Mouse (Mus musculus) liver, embryonic 16.5 days (tissue): ENCODE results near the gene Lipn. TPM values are rescaled to one million over a fixed set of nuclear protein-coding genes. Genes with fewer than 3 reads are reported as not detected.

Experiments
- ATAC-seq: fragments of 200-750 bp; cut with Nextera tagmentation; 2 replicates; pipeline ENCODE4 v1.8.0; 2017; ENCODE audit warnings: low read depth, mild to moderate bottlenecking, moderate number of reproducible peaks, moderate library complexity
- H3K27ac ChIP-seq: fragments of 300-500 bp; sonication (generic); 2 replicates; pipeline ENCODE4 v1.5.1; 2014; ENCODE audit warnings: mild to moderate bottlenecking, low read length
- H3K27me3 ChIP-seq: fragments of 300-500 bp; sonication (generic); 2 replicates; pipeline ENCODE4 v1.6.1; 2014; ENCODE audit warnings: low read depth, low read length, mixed read lengths; ENCODE audit not compliant: control insufficient read depth, insufficient read depth
- H3K36me3 ChIP-seq: fragments of 300-500 bp; sonication (generic); 2 replicates; pipeline ENCODE4 v1.6.1; 2014; ENCODE audit warnings: mild to moderate bottlenecking; ENCODE audit not compliant: control insufficient read depth, insufficient read depth
- H3K4me1 ChIP-seq: fragments of 300-500 bp; sonication (generic); 2 replicates; pipeline ENCODE4 v1.6.1; 2014; ENCODE audit warnings: low read depth, low read length, mixed read lengths; ENCODE audit not compliant: control insufficient read depth
- H3K4me2 ChIP-seq: fragments of 300-500 bp; sonication (generic); 2 replicates; pipeline ENCODE4 v1.6.1; 2014; ENCODE audit warnings: low read depth, low read length, mixed read lengths
- H3K4me3 ChIP-seq: fragments of 300-500 bp; sonication (generic); 2 replicates; pipeline ENCODE4 v1.5.1; 2014; ENCODE audit warnings: low read depth, mild to moderate bottlenecking, low read length
- H3K9ac ChIP-seq: fragments of 300-500 bp; sonication (generic); 2 replicates; pipeline ENCODE4 v1.6.1; 2014; ENCODE audit warnings: low read depth, low read length
- H3K9me3 ChIP-seq: fragments of 300-500 bp; sonication (generic); replicated peaks from 2 replicates; pipeline ENCODE4 v1.6.1; 2016; ENCODE audit warnings: low read length; ENCODE audit not compliant: control insufficient read depth
- WGBS: fragments of 180-500 bp; shearing (Covaris S2); extraction: QIAGEN DNeasy Blood & Tissue Kit; methylation state at CpG from one replicate; pipeline ENCODE4 v1.1.7; 2014; ENCODE audit not compliant: insufficient replicate concordance; 5-methylcytosine and 5-hydroxymethylcytosine counted together
- microRNA-seq: library from miRNA; unstranded; fragments of <30 nt; microRNA quantifications from one replicate; pipeline ENCODE4, GENCODE M21; 2016
- polyA plus RNA-seq: library from polyadenylated mRNA; unstranded; fragments of >200 nt; fragmentation: Nextera tagmentation; extraction: Ambion mirVana; gene quantifications from 2 replicates; pipeline ENCODE4 v1.2.1, GENCODE M21; 2015

Gene Lipn
- polyA plus RNA-seq, 1 experiment from 2014 or later, result not detected

DNA sequence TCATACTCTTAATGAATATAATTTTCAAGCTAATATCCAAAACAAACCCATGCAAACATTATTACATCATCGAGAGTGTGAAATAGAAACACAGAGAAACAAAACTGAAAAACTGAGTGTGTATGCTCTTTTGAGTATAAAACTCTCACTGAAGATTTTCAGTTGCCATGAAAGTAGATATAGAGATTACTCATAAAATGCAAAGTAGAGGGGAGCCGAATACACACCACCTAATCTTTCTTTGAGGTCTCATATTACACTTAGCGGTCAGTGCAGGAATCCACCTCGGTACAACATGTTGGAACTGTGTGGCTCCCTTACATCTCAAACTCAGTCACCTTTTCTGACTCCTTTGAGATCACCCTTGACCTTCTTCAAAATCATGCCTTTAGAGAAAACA lies 52.5 kb downstream of the Lipn start:
- H3K36me3 ChIP-seq, result no peaks in the 10 kb centered on the region
- H3K9me3 ChIP-seq, result no peaks in the 10 kb centered on the region
- H3K4me2 ChIP-seq, result no peak overlapping the region
- H3K4me1 ChIP-seq, result no peaks in the 10 kb centered on the region
- H3K4me3 ChIP-seq, result no peak overlapping the region
- H3K27me3 ChIP-seq, result no peaks in the 10 kb centered on the region
- H3K9ac ChIP-seq, result no peak overlapping the region
- no peak for ATAC-seq
- no peak overlapping the region for H3K27ac ChIP-seq
- 58% methylated on average over 4 of the region's 4 CpGs for WGBS

DNA sequence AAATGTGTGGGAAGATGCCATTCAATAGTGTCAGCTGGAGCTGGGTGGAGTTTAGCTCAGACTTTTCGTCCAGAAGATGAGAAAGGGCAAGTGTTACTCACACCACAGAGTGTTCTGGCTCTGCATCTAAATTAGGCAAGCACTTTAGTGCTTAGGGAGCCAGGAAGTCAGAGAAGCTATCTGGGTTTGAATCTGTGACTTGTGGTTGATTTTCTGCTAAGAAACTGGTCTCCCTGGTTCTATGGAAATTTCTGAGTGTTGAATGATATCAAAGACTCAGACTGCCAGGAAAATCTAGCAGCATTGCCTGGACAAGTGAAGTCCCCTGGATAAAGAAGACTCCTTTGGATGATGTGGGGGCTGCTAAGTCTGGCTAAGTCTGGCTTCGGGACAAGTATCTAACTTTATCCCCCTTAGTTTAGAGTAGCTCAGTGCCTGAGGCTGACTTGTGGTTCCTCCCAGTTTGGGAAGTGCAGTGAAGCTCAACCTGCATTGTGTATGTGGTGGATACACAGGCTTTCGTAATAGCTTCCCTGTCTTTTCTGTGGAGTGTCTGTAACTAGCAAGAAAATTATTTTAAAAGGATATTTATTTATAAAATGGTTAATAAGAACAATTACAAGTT lies 53.1 kb downstream of the Lipn start:
- Histone ChIP-seq H3K36me3 (no peaks in the 10 kb centered on the region), H3K4me2 (no peak overlapping the region), H3K27me3 (no peaks in the 10 kb centered on the region), H3K9me3 (no peaks in the 10 kb centered on the region), H3K9ac (no peak overlapping the region), H3K4me3 (no peak overlapping the region), H3K27ac (no peak overlapping the region), H3K4me1 (no peaks in the 10 kb centered on the region)
- WGBS, result 24% methylated on average over 3 of the region's 3 CpGs
- ATAC-seq, result no peak

Small RNA genes lying within 50 kb of the gene (microRNA-seq; reads per million reads assigned to microRNA genes)
- not detected for gene Gm23334

Other genes with a start within 250 kb of the Lipn start
- not detected in 2 replicates for gene Lipf, start 106.2 kb upstream of the Lipn start, polyA plus RNA-seq
- gene Lipk, start 59.1 kb upstream of the Lipn start, polyA plus RNA-seq, result not detected in 2 replicates
- not detected in 2 replicates for gene Lipm, start 33.6 kb downstream of the Lipn start, polyA plus RNA-seq
- gene Ankrd22, start 98.7 kb downstream of the Lipn start, polyA plus RNA-seq, result 0.52 and 0.63 TPM in 2 replicates
- gene Stambpl1, start 124.9 kb downstream of the Lipn start, polyA plus RNA-seq, result 6.2 TPM in 2 replicates
- 18.4 and 28.0 TPM in 2 replicates for gene Acta2, start 188.2 kb downstream of the Lipn start, polyA plus RNA-seq
- 6.7 and 6.9 TPM in 2 replicates for gene Fas, start 223.3 kb downstream of the Lipn start, polyA plus RNA-seq